Mouse (Mus musculus) CD4-positive helper T cell, adult 2 months (primary cell): ENCODE results near the gene Galnt18.

ENCODE experiments used
- DNase-seq: peaks from one replicate; pipeline ENCODE4 v3.0.0-alpha.2; 2012; ENCODE audit warnings: low read depth, missing footprints, low spot score

Gene Galnt18

GRCm38 (mm10) chr7:111771251-111771801 is 8.5 kb downstream of the Galnt18 start:
- DNase-seq, result no peak

DNA sequence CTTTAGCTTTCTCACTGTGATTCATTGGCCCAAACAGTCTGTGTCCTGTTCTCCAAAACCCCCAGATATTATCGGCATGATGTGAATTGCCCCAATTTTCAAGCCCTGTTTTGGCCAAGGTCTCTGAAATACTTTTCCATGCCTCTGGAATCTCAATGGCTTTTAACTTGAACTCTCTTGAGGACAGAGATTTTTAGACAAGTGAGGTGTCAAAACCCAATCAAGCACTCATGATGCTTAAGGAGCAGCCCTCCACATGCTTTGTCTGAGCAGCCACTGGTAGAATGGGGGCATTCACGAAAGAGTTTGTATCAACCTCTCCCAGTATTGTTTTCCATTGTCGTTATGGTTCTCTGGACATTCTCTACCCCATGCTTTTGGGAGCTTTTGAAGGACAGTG is 9.2 kb downstream of the Galnt18 start:
- no peak for DNase-seq

DNA sequence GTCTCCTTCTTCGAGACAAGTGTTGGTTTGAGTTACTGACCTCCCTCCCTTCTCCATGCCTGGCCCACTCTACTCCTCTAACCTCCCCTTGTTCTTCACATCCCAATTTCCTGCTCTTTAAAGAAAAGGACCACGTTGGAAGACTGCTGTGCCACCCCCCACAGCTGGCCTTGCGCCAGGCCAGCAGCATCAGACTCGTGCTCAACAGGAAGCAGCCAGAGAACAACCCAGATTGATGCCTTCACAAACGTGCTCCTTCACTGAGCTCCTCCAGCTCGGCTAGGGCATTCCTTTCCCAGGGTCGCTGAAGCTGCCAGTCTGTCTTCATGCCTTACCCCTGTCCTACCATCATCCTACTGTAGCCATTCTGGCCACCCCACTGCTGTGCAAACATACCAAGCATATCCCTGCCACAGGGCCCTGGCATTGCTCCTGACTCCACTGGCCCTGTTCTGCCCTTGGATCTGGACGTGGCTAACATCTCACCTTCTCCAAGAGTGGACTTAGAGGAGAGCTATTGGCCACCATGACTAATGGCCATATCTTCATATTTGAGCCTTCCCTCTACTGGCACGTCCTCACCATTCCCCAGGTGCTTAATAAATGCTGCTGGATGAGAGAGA is 13.5 kb downstream of the Galnt18 start:
- no peak for DNase-seq

- no peak for DNase-seq
These were observed 17.0 kb downstream of the Galnt18 start for GRCm38 (mm10) chr7:111762754-111763153.

DNA sequence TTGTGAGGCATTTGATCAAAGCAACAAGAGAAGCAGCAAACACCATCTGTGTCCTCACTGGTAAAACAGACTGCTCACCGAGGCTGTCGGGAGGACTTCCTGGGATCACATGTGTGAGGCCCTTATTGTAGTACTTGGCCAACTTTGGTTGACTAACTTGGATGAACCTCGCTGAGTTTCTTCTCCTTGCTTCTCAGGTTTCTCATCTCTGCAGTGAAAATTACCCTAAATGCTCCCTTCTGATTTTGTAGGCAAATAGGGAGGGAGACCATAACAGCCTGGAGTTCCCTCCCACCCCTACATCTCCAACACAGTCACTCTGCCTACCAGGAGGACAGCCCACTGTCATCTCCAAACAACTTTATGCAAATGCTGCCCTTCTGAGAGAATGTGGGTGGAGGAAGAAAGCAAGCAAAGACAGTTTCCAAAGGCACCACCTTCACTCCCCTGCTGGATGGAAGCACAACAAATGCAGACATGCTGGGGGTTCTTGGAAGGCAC is 31.2 kb downstream of the Galnt18 start:
- DNase-seq, result no peak

DNA sequence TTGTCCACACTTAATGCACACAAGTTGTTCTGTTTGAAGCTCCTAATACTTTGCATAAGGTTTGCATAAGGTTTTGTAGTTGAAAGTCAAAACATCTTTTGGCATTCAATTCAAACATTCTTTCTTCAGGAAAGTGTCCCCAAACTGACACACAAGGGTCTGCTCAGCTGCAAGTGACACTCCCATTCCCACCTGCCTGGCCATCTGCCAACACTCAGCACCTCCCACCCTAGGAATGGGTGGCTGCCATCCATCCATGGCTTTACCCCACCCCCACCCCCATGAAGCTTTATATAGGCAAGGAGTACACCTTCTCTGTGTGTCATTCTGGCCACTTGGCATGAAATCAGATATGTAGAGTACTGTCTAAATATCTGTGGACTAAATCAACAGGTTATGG is 35.0 kb downstream of the Galnt18 start:
- no peak for DNase-seq

GRCm38 (mm10) chr7:111741595-111741994 is 38.2 kb downstream of the Galnt18 start:
- DNase-seq, result no peak

DNA sequence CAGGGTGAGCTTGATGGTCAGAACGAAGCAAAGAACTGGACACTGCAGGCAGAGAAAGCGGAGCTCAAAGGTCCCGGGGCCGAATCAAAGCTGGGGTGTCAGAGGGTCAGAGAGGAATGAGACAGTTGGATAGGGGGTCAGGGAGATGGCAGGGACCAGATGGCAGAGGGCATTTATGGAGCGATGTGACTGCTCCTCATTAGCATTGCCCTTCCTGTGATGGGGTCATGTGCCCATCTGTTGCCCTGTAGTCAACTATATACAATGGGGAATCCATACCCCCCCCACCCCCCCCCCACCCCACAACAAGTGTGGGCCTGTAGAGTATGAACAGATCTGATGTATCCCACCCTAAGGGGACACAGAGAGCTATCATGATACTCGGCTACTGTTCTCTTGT is 39.7 kb downstream of the Galnt18 start:
- no peak for DNase-seq

DNA sequence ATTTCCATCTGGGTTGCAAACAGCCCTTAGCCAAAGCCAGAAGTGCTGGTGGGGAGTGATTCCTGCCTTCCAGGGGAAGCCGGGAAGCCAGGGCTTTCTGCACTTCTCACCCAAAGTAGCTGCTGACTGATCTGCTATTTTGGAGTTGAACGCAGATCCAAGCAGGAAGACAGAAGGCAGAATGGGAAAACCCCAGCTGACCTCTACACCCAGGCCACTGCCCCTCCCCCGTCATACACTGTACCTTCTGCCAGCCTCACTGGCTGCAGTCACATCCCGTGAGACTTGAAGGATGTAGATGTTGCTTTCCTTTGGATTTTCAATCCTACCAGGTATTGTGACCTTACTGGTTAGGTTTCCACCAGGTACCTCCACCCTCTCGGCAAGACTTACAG is 40.4 kb downstream of the Galnt18 start:
- no peak for DNase-seq

DNA sequence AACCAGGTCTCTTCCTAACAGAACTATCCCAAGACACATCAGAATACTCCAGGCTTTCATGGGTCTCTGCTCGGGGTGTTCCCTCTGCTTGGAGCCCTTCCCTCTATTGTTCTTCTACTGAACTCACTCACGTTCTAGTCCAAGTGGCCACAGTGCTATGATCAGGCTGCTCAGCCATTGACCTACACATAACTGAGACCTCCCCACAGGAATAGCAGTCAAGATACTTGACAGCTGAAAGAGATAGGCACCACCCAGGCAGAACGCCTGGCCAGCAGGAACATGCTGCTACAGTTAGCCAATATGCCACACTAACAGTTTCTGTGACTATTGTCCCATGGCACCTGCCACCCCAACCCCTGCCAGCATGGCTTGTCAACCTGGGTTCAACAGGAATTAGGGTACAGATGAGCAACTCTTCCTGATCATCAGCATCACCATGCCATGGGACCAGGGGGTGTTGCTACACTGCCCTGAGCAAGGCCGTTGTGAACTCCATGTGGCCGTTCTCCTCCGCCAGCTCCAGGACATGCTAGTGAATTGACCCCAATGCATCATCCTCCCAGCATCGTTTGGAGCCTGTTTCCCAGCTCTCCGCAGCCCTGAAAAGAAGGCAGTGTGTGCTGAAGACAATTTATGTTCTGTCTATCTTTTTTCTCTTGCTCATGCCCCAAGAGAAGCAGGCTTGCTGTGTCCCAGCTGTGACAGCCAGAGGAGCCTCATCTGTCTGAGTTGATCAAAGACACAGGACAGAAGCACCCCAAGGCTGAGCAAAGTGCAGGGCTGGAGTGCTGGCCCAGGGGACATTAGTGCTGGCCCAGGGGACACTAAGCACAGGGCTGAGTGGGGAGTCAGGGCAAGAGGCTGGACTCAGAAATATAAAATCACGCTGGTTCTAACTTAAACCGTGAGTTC is 41.1 kb downstream of the Galnt18 start:
- DNase-seq, result no peak

- DNase-seq, result no peak
These were observed 42.4 kb downstream of the Galnt18 start for GRCm38 (mm10) chr7:111737426-111737825.

- DNase-seq, result no peak
These were observed 43.4 kb downstream of the Galnt18 start for GRCm38 (mm10) chr7:111736365-111736764.

DNA sequence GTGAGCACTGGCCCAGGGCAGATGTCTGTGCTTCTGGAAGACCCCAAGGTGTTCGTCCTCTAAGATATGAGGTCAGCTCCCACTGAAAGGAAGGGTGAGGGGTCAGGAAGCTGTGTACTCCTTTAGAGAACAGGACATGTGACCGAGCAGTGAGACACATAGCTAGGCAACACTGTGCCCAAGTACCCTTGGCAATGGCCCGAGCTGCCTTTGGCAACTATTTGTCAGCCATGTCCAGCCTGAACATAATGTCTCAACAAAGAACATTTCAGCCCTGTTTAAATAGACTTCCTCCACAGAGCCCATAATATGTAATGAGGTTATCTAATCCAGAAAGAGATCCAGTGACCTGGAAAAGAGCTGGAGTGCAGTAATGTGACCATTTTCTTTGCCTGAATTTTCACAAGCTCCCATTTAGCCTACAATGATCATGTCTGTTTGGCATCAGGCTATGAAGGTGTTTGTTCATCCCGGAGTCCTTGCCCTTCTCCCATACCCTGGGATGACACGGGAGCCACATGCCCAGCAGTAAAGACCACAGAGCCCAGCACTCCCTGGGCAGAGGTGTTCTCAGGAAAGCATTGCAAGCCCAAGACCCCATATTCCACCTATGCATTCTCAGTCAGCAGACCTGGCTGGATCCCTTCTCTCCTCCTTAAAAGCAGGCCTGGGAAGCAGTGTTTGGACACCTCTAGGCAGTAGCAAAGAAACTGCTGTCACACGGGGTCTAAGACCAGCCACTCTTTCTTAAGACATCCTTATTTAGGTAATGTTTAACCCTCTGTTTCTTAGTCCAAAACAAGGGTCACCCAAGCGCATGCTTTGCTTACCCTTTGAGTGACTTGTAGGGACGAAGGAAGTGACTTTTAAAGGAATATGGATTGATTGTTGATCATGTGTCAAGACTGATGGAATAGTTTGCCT is 49.2 kb downstream of the Galnt18 start:
- DNase-seq, result no peak

DNA sequence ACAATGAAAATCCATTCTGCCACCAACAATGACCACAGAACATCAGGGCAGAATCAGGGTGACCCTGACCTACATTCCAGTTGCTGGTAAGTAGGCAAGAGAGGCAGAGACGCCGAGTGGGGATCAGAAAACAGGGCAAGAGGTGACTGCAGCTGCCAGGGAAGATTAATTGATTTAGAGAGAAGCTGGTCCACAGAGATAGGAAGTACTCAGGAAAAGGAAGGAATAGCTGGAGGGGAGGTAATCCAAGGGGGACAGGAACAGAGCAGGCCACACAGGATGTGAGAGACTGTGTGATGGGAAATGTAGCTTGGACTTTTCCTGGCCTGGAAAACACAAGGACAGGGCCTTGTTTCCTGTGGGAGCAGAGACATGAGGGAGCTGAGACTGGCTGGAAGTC is 52.8 kb downstream of the Galnt18 start:
- no peak for DNase-seq

DNA sequence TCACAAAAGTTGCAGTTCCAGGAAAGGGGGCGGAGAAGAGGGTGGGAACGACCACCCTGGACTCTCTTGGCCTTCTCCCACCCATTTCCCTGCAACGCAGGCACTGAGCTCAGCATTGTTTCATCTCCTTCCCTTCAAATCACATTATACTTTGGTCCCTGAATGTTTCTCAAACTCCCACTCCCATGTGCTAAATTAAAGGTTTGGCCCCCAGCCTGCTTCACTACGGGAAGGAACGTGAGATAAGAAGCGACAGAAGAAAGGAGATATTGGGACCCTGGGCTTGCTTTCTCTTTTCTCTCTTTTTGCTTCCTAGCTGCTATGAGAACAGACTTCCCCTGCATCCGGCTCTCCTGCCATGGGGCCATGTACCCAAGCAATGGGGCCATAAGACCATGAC is 55.0 kb downstream of the Galnt18 start:
- no peak for DNase-seq

GRCm38 (mm10) chr7:111724004-111724403 is 55.8 kb downstream of the Galnt18 start:
- DNase-seq, result no peak

DNA sequence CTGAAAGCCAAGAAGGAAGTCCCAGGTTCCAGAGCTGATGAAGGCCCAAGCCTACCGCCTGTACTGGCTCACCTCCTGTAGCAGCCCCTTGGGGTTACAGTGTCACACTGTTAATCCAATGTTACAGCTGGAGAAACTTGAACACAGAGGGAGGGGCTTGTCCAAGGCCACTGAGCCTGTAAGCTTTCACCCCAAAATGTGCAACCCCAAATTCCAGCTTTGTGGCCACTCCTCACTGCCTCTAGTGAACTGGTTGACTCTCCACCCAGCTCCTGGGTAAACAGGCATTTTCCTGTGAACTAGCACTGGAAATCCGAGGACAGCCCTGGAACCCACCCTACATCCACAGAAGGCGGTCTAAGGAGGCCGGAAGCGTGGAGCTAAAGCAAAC is 58.5 kb downstream of the Galnt18 start:
- DNase-seq, result no peak

GRCm38 (mm10) chr7:111720511-111721307 is 59.1 kb downstream of the Galnt18 start:
- DNase-seq, result no peak

- DNase-seq, result no peak
These were observed 60.9 kb downstream of the Galnt18 start for GRCm38 (mm10) chr7:111718900-111719299.

- no peak for DNase-seq
These were observed 65.0 kb downstream of the Galnt18 start for GRCm38 (mm10) chr7:111714639-111715360.
